Mouse (Mus musculus): ENCODE results near the gene Rai1. TPM values are rescaled to one million over a fixed set of nuclear protein-coding genes. Genes with fewer than 3 reads are reported as not detected.

Gene Rai1
- total and polyA plus RNA-seq, 2 experiments: 2.7 to 12.9 TPM

DNA sequence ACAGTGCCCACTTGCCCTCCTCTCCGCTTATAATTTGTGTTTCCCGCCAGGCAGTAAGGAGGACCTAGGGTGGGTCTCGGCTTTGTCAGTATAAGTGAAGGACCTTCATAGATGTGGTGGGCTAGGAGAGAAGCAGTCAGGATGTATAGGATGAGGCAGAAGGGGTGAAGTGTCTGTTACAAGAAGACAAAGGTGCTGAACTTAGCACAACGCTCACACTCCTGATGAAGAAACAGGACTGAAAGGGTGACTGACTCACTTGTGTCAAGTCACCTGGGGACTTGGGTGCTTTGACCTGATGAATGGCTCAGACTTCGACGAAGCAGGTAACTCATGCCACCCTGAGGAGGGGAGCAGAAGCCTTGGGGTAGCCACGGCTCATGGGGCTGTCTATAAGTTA, 1.2 kb upstream of the Rai1 start:
- H3K79me2 ChIP-seq (ENCODE audit: control insufficient read depth, insufficient read depth, low read length): peaks cover 17% of the 10 kb centered on the region; the same call in 1 of the 2 replicates
- TF ChIP-seq CTCF (IDR thresholded peaks at IDR 0.05; ENCODE audit: low read depth, low read length) (no peak), POLR2A (IDR thresholded peaks at IDR 0.05; ENCODE audit: extremely low read depth, insufficient read depth, low read length) (no peak)
- H3K9ac ChIP-seq (ENCODE audit: low read depth, low read length): no peak overlapping the region
- WGBS: 92% methylated on average over 7 of the region's 7 CpGs
- DNase-seq (ENCODE audit: extremely low read depth, low read depth, low spot score): no peak
- peaks cover 14% of the 10 kb centered on the region for H3K4me1 ChIP-seq (ENCODE audit: control insufficient read depth, insufficient read depth, low read length)
- H3K36me3 ChIP-seq (ENCODE audit: control insufficient read depth, insufficient read depth, low read length): no peaks in the 10 kb centered on the region
- H3K27ac ChIP-seq (replicated peaks; ENCODE audit: insufficient read depth, low read depth, low read length): no peak overlapping the region
- no peaks in the 10 kb centered on the region for H3K27me3 ChIP-seq (ENCODE audit: control insufficient read depth, insufficient read depth, low read length)
- no peak overlapping the region for H3K4me3 ChIP-seq (ENCODE audit: insufficient read depth, low read depth, low read length)

DNA sequence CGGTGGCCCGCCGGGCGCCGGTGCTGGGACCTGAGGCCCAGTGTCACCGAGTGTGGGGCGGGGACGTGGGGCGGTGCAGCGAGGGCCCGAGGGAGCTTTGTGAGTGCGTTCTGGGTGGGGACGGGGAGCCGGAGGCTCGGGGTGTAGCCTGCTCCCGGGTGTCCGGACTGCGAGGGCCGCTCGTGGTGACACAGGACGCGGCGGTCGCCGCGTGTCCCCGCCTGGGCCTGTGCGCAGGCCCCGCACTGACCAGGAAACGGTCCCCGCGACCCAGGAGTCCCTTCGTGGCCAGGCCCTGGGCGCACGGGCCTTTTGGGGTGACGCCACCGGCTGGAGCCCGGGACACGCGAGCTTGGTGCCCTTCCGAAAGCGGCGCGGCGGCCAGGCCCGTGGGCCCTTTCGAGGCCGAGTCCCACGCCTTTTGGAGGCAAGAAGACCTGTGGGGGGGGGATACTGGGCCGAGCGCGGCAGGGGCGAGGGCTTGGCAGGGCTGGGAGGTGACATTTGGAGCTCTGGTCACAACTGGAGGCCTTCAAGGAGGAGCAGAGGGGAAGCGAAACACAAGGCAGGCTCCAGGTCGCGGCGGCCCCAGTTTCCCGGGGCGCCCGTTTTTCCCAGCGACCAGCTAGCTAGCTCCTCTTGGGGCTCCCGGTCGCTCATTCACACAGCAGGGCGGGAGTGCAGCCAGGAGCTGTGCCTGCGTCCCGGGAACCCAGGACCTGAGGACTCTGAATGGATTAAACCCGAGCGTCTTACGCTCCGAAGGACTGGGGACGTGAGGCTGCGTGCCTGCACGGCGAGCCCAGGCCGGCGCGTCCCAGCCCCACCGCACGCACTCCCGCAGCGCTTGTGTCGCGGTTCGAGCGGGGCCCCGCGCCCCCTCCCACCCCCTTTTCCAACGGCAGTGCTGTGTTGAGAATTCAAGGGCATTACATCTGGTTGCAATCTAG, 1.1 kb downstream of the Rai1 start:
- Histone ChIP-seq H3K27me3 (ENCODE audit: control insufficient read depth, insufficient read depth, low read length) (no peaks in the 10 kb centered on the region), H3K79me2 (ENCODE audit: control insufficient read depth, insufficient read depth, low read length) (peaks cover 28% of the 10 kb centered on the region; the same call in 1 of the 2 replicates), H3K4me3 (ENCODE audit: insufficient read depth, low read depth, low read length) (peak overlapping the region; percentile 91), H3K36me3 (ENCODE audit: control insufficient read depth, insufficient read depth, low read length) (no peaks in the 10 kb centered on the region), H3K4me1 (ENCODE audit: control insufficient read depth, insufficient read depth, low read length) (peaks cover 26% of the 10 kb centered on the region), H3K9ac (ENCODE audit: low read depth, low read length) (peak overlapping the region; percentile 97), H3K27ac (replicated peaks; ENCODE audit: insufficient read depth, low read depth, low read length) (peak overlapping the region; percentile 79)
- TF ChIP-seq POLR2A (IDR thresholded peaks at IDR 0.05; ENCODE audit: extremely low read depth, insufficient read depth, low read length) (0 out of 2 replicates have a peak, but pooled peaks have one; percentile 44), CTCF (IDR thresholded peaks at IDR 0.05; ENCODE audit: low read depth, low read length) (no peak)
- WGBS: under 1% methylated on average over 88 of the region's 88 CpGs
- DNase-seq (ENCODE audit: extremely low read depth, low read depth, low spot score): peak; percentile 57

DNA sequence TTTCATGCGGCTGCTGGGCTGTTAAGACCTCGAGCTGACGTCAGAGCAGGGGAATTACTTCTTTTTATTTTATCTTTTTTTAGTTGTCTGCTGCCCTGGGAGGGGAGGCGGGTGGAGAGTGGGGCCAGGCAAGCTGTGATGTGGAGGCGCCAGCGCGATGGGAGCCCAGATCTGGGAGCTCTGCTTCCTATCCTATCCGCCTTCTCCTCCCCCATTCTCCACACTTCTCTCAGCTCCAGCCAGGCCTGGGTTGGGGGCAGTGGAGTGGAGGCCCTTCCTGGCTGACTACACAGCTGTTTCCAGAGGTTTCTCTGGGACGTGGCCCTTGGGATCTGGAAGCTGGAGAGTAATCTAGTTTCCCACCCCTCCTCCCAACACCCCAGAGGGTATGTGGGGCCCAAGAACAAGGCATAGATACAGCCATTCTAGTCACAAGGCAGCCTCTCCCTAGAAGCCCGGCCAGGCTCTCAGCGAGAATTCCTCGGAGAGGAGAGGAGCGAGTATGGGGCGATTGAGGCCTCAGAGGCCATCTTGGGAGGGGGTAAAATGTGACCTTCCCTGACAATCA, 1.8 kb downstream of the Rai1 start:
- Histone ChIP-seq H3K27ac (replicated peaks; ENCODE audit: insufficient read depth, low read depth, low read length) (peak overlapping the region; percentile 79), H3K4me1 (ENCODE audit: control insufficient read depth, insufficient read depth, low read length) (peaks cover 26% of the 10 kb centered on the region), H3K9ac (ENCODE audit: low read depth, low read length) (peak overlapping the region; percentile 97), H3K79me2 (ENCODE audit: control insufficient read depth, insufficient read depth, low read length) (peaks cover 32% of the 10 kb centered on the region; the same call in 1 of the 2 replicates), H3K36me3 (ENCODE audit: control insufficient read depth, insufficient read depth, low read length) (no peaks in the 10 kb centered on the region), H3K4me3 (ENCODE audit: insufficient read depth, low read depth, low read length) (peak overlapping the region; percentile 91), H3K27me3 (ENCODE audit: control insufficient read depth, insufficient read depth, low read length) (no peaks in the 10 kb centered on the region)
- no peak for DNase-seq (ENCODE audit: extremely low read depth, low read depth, low spot score)
- no peak for TF ChIP-seq POLR2A (IDR thresholded peaks at IDR 0.05; ENCODE audit: extremely low read depth, insufficient read depth, low read length)
- no peak for TF ChIP-seq CTCF (IDR thresholded peaks at IDR 0.05; ENCODE audit: low read depth, low read length)
- 23% methylated on average over 14 of the region's 14 CpGs for WGBS

DNA sequence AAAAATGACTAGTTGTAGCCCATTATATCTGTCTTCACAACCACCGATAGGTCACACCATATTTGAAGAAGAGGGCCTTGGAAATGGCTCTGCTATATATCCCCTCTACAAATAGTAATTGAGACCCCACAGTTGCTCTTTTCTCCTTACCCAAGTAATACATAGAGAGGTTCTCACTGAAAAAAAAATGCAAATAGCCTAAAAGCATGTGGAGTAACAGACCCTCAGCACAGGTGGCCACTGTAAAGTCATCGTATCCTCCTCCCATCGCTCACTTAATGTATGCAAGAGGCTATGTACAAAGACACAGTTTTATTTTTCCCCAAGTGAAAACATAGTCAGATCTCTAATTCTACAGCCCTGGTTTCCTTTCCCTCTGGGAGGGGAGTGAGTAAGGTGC, 2.6 kb downstream of the Rai1 start:
- H3K27me3 ChIP-seq (ENCODE audit: control insufficient read depth, insufficient read depth, low read length): no peaks in the 10 kb centered on the region
- no peak overlapping the region for H3K4me3 ChIP-seq (ENCODE audit: insufficient read depth, low read depth, low read length)
- WGBS: 98% methylated on average over 3 of the region's 3 CpGs
- no peak overlapping the region for H3K27ac ChIP-seq (replicated peaks; ENCODE audit: insufficient read depth, low read depth, low read length)
- H3K4me1 ChIP-seq (ENCODE audit: control insufficient read depth, insufficient read depth, low read length): peaks cover 26% of the 10 kb centered on the region
- H3K79me2 ChIP-seq (ENCODE audit: control insufficient read depth, insufficient read depth, low read length): peaks cover 32% of the 10 kb centered on the region; the same call in 1 of the 2 replicates
- no peak overlapping the region for H3K9ac ChIP-seq (ENCODE audit: low read depth, low read length)
- H3K36me3 ChIP-seq (ENCODE audit: control insufficient read depth, insufficient read depth, low read length): no peaks in the 10 kb centered on the region
- no peak for DNase-seq (ENCODE audit: extremely low read depth, low read depth, low spot score)
- TF ChIP-seq CTCF (IDR thresholded peaks at IDR 0.05; ENCODE audit: low read depth, low read length): no peak
- no peak for TF ChIP-seq POLR2A (IDR thresholded peaks at IDR 0.05; ENCODE audit: extremely low read depth, insufficient read depth, low read length)

DNA sequence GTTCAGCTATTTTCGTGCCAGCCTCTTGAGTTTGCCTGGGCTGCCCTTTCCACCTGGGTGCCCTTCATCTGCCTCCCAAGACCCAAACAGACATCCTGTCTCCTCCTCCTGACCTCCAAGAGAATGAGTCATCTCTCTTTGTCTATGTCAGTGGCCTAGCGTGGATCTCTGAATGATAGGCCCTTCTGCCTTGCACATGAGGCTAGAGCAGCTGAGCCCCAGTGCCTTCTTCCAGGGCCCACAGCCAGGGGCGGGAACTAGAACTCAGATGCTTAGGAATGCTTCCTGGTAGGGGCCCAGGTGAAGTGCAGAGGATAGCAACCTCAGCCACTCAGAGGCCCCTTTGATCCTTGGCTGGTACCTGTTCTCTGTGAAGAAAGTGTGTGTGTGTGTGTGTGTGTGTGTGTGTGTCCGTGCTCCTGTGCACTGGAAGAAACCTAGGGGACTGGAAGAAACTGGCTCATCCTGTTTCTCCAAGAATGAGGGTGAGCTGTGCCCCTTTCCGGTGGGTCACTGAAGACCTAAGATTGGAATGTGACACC, 3.9 kb downstream of the Rai1 start:
- H3K36me3 ChIP-seq (ENCODE audit: control insufficient read depth, insufficient read depth, low read length): no peaks in the 10 kb centered on the region
- H3K79me2 ChIP-seq (ENCODE audit: control insufficient read depth, insufficient read depth, low read length): peaks cover 32% of the 10 kb centered on the region; the same call in 1 of the 2 replicates
- WGBS: 71% methylated on average over 5 of the region's 5 CpGs
- H3K4me3 ChIP-seq (ENCODE audit: insufficient read depth, low read depth, low read length): no peak overlapping the region
- no peak overlapping the region for H3K27ac ChIP-seq (replicated peaks; ENCODE audit: insufficient read depth, low read depth, low read length)
- H3K27me3 ChIP-seq (ENCODE audit: control insufficient read depth, insufficient read depth, low read length): no peaks in the 10 kb centered on the region
- peaks cover 28% of the 10 kb centered on the region for H3K4me1 ChIP-seq (ENCODE audit: control insufficient read depth, insufficient read depth, low read length)
- TF ChIP-seq POLR2A (IDR thresholded peaks at IDR 0.05; ENCODE audit: extremely low read depth, insufficient read depth, low read length): no peak
- TF ChIP-seq CTCF (IDR thresholded peaks at IDR 0.05; ENCODE audit: low read depth, low read length): no peak
- no peak for DNase-seq (ENCODE audit: extremely low read depth, low read depth, low spot score)
- H3K9ac ChIP-seq (ENCODE audit: low read depth, low read length): no peak overlapping the region
